Mouse (Mus musculus) right cerebral cortex, postnatal 36 days (tissue): ENCODE data around the gene Wdr41.
A peak's percentile ranks its signal among the peaks of the same experiment; 100 is the strongest.

Source experiments
- DNase-seq, 2 experiments: peaks; one replicate each; pipeline ENCODE4 v3.0.0; 2022; ENCODE audit warnings: low spot score in 2 of 2, mixed read lengths in 1 of 2

The Wdr41 gene

DNA sequence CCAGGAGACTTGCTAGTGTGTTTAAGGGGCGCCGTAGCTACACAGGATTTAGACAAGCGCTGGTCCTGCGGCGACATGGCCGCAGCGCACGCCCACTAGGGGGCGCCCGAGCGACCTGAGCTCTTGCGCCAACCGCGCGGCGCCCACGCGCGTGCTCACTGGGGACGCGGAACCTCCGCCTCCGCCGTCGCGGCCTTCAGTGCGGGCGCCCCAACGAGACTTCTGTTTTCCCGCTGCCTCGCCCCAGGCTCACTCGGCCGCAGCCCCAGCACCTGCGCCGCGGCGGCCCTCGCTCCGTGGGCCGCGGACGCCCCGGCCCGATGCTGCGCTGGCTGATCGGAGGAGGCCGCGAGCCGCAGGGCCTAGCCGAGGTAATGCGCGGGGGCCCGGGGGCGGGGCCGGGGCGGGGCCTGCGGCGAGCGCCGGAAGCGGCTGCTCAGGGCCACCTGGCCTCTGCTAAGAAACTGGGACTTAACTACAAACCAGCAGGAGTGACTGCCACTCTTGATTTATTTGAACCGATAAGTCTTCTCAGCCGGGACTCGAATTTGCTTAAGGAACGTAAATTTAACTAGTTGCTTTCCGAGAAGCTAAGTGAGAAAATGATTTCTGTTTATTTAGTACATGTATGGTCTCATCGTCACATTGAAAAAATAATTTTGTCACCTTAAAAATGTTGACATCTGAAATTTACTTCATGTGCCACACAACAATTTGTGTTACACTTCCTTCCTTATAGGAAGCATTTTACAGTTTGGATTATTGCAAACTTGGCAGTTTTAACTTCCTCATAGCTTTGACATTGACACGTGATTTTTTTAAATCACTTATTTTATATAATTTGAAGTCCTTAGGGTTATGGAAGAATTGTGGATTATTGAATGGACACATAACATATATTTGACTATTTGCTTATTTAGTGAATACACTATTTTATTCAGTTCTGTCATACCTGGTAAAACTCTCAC lies at the start of gene Wdr41:
TSS of gene Wdr41 (plus strand) at position 126 of the 968 bp plus-strand sequence.
- peak; percentile 87 to 88 for DNase-seq

- DNase-seq, result no peak
Measured at GRCm38 (mm10) chr13:94928086-94928485, 48.1 kb upstream of the Wdr41 start.

GRCm38 (mm10) chr13:94938418-94938817 lies 37.7 kb upstream of the Wdr41 start:
- DNase-seq, result no peak

DNA sequence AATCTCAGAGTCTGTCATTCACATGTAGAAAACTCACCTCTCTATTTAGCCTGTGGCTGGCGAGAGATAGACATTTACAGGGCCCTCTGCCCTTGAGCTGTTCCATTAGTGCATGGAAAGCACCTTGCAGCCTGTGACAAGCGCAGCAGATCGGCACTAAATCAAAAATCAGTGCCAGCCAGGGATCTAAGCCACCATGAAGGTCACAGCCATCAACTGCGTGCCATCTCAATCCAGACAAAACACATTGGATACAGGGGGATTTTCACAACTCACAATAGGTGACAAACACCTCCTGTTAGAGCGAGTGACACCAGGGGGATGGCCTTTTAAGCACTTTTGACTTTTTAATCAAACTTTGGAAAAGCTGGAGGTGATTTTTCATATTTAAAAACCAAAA lies 36.0 kb upstream of the Wdr41 start:
- DNase-seq, result no peak

- peak; percentile 23 to 42 for DNase-seq
Measured at GRCm38 (mm10) chr13:94941230-94941629, 34.9 kb upstream of the Wdr41 start.

- DNase-seq, result no peak
Measured at GRCm38 (mm10) chr13:94955941-94956340, 20.2 kb upstream of the Wdr41 start.

DNA sequence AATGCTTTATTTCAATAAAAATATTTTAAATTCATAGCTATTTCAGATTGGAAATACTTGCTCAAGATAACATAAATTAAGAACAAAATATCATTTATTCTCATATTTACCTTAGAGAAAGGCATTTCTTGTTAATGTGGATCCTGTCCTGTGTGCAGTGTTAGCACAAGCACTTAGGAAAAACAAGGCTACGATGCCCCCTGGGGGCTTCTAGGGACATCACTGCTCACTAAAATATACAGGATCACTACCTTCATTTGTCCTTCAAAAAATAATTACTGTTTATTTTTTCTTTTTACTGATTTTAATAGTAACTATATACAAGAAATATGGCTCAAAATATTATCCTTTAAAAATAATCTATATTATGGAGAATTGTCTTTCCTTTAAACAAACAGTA lies 18.2 kb upstream of the Wdr41 start:
- no peak for DNase-seq

DNA sequence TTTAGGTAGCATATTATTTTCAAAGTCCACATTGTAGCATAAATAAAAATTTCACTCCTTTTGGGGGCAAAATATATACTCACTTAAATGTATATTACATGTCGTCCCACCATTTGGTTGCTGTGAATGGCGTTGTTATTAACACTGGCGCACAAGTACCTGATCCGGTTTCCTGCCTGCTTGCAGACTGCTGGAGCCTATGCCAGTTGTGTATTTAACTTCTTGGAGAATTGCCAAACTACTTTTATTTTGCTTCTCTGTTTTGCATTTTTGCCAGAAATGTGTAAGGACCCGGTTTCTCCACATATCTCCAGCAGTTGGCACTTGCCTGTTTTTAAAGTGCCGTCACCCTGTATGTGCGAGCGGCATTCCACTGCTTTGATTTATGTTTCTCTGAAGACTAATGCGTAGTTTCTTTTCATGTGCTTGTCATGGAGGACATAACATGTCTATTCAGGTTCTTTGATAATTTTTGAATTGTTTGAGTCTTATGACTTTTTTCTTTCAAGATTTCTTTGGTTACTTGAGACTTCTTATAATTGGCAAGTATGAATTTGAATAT lies 6.1 kb upstream of the Wdr41 start:
- DNase-seq, result no peak

DNA sequence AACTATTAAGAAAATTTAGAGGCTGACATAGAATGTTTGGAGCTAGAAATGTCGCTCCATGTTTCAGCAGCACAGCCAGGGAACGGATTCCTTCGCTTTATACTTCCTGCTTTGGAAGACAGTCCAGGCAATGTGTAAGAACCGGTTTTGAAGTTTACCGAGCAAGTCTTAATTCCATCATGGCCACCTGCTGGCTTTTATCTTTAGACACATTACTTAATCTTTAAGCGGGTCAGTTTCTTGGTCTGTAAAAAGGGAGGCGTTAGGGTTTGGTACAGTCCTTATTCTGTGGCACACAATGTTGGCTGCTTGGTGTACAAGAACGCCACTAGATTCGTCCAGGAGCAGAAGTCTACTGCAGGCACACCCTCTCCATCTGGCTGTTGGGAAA lies 321 bp upstream of the Wdr41 start:
- DNase-seq, result no peak

- no peak for DNase-seq
Measured at GRCm38 (mm10) chr13:94979081-94979480, 2.9 kb downstream of the Wdr41 start.

GRCm38 (mm10) chr13:94990516-94990915 lies 14.4 kb downstream of the Wdr41 start:
- DNase-seq, result no peak

- no peak for DNase-seq
Measured at GRCm38 (mm10) chr13:95007281-95007680, 31.1 kb downstream of the Wdr41 start.

DNA sequence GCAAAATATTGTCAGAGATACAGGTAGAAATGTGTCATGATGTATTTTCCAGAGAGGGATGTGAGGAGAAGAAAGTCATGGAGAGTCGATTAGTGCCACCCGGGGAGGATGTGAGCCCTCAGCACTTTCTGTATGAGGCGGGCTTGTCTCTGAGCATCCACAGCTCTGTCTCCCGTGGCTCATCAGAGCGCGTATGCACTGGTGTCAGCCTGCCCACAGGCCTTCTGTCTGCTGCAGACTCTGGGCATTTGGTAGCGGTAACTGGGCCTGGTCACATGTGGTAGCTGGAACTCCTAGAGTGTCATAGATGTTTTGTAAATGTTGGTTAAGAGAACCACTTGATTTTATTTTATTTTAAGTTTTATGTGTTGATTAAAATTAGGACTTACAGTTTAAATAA lies 33.1 kb downstream of the Wdr41 start:
- no peak for DNase-seq

- DNase-seq, result no peak
Measured at GRCm38 (mm10) chr13:95011546-95012257, 35.6 kb downstream of the Wdr41 start.

DNA sequence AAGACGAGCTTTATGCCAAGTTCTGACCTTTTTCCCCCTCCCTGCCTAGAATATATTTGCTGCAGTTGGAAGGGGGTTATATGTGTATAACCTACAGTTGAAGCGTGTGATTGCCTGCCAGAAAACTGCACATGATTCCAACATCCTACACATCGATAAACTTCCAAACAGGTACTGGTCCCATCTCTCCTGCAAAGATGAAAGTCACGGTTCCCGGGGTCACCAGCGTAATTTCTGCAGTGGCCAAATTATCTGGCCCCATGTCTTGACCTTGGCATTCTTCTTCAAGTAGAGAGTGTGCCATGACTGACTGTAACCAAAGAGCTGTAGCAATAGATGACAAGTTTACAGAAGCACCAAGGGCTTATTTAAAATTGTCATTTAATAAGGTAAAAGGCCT lies 41.1 kb downstream of the Wdr41 start:
- no peak for DNase-seq

- DNase-seq, result peak; percentile 62 to 69
Measured at GRCm38 (mm10) chr13:95017916-95018315, 41.8 kb downstream of the Wdr41 start.

GRCm38 (mm10) chr13:95019345-95019744 lies 43.2 kb downstream of the Wdr41 start:
- no peak for DNase-seq

GRCm38 (mm10) chr13:95020216-95020615 lies 44.1 kb downstream of the Wdr41 start:
- no peak for DNase-seq

GRCm38 (mm10) chr13:95030828-95031227 lies 54.7 kb downstream of the Wdr41 start:
- DNase-seq, result no peak

- DNase-seq, result no peak
Measured at GRCm38 (mm10) chr13:95032127-95032831, 56.1 kb downstream of the Wdr41 start.

- DNase-seq, result no peak
Measured at GRCm38 (mm10) chr13:95032973-95033372, 56.8 kb downstream of the Wdr41 start.

DNA sequence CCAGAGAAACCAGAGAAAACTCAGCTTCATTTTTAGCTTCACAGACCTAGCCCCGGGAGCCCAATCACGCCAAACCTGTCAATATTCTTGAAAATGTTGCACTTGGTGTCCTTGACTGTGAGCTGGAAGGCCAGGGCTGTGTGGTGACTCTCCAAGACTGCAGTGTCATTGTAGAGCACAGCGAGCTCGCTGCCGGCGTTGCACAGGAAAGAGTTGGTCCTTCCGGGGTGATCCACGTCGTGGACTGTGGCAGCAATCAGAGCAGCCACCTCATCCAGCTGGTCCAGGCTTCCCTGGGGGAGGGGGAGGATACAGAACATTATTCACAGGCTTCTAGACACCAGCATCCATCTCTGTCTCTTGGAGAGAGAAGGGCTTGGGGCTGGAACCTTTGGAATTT lies 58.0 kb downstream of the Wdr41 start:
- no peak for DNase-seq
